Mouse (Mus musculus) adrenal gland, adult (tissue): Measurements from ENCODE around the gene Man2a1.

Experiments used
- DNase-seq, 2 experiments: peaks; one replicate each; pipeline ENCODE4 v3.0.0; 2022 to 2023; ENCODE audit warnings: low spot score in 1 of 2; ENCODE audit not compliant: inconsistent age in 2 of 2

Man2a1 gene

GRCm38 (mm10) chr17:64792623-64793022 is 192.1 kb downstream of the Man2a1 start:
- DNase-seq = no peak

GRCm38 (mm10) chr17:64802168-64802955 is 201.8 kb downstream of the Man2a1 start:
- no peak for DNase-seq

GRCm38 (mm10) chr17:64802956-64803275 is 202.4 kb downstream of the Man2a1 start:
- DNase-seq = no peak
